Mouse (Mus musculus) lung, postnatal 4 days (tissue): Measurements from ENCODE around the gene Gm10670.
"Not testable (repeated sequence)": the region's sequence is repeated elsewhere in the genome, so short reads cannot be mapped to it uniquely, and the experiment has no call there.

ENCODE experiments used
- DNase-seq, 2 experiments: peaks; one replicate each; pipeline ENCODE4 v3.0.0; 2021

The Gm10670 gene

GRCm38 (mm10) chr7:20474825-20475224, at the start of gene Gm10670:
TSS of gene Gm10670 (minus strand) at chr7:20474925.
- not testable (repeated sequence) for DNase-seq

- not testable (repeated sequence) for DNase-seq
Measured at GRCm38 (mm10) chr7:20510434-20510833, 35.7 kb upstream of the Gm10670 start, which contains the start of gene Vmn1r103. TSS of gene Vmn1r103 (minus strand) at chr7:20510534.

DNA sequence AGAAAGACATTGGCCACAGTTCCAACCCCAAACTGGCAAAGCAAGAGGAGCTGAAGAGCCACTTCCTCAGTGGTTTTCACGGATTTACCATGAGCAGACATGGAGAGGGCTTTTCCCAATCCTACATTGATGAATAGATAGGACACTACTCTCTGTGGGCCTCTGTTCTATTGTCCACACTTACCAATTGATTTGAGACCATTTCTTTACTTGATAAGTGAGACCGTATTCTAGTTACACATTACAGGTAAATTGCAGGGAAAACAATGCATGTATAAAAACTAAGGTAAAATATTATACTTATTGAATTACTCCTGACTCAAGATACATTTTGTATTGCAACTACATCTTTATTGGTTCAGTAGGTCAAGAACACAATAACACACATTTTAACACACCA, 32.2 kb downstream of the Gm10670 start, which contains the start of gene Vmn1r101:
Vmn1r101 (minus strand) TSS at position 101 of the 400 bp plus-strand sequence.
- not testable (repeated sequence) for DNase-seq
